Mouse (Mus musculus): ENCODE data around the gene Atp13a2.

- no peak for TF ChIP-seq CTCF (IDR thresholded peaks at IDR 0.05; ENCODE audit: borderline replicate concordance, extremely low read depth, insufficient read depth, insufficient read length)
- TF ChIP-seq POLR2A (IDR thresholded peaks at IDR 0.05; ENCODE audit: borderline replicate concordance, extremely low read depth, insufficient read depth, insufficient read length, poor library complexity, severe bottlenecking) = no peak
Measured at GRCm38 (mm10) chr4:140996812-140997211, 10.1 kb downstream of the Atp13a2 start.

Data from brain, embryonic 14.5 days (tissue).